Mouse (Mus musculus) right cerebral cortex, postnatal 4 days (tissue): ENCODE results near the gene Ppp1r3g.
A peak's percentile ranks its signal among the peaks of the same experiment; 100 is the strongest.
"Not testable (repeated sequence)": the region's sequence is repeated elsewhere in the genome, so short reads cannot be mapped to it uniquely, and the experiment has no call there.

Experiments used
- DNase-seq: peaks from one replicate; pipeline ENCODE4 v3.0.0-alpha.2; 2022

Gene Ppp1r3g

GRCm38 (mm10) chr13:35958539-35958938, at the start of gene Ppp1r3g:
Gene Ppp1r3g (plus strand): TSS chr13:35958839.
- DNase-seq = no peak

GRCm38 (mm10) chr13:35911476-35911875, 47.2 kb upstream of the Ppp1r3g start:
- DNase-seq = no peak

DNA sequence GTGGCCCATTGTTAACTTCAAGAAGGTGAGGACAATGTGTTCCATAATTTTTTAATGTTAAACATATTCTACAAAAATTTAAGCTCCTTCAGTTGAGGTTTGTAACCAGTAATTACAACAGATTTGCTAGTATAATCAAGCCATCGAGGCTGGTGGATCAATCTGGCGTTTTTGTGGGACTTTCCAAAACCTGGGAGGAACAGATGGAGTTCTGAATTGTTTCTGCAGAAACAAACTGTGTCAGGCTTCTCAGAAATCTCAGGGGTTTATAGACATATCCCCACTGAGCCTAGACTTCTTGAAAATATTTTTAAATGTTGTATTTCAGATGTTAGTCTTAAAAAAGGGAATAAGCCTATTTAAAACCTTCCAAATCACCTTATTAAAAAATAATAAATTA, 20.6 kb upstream of the Ppp1r3g start:
- no peak for DNase-seq

- no peak for DNase-seq
These were observed 18.6 kb upstream of the Ppp1r3g start for GRCm38 (mm10) chr13:35939871-35940665.

DNA sequence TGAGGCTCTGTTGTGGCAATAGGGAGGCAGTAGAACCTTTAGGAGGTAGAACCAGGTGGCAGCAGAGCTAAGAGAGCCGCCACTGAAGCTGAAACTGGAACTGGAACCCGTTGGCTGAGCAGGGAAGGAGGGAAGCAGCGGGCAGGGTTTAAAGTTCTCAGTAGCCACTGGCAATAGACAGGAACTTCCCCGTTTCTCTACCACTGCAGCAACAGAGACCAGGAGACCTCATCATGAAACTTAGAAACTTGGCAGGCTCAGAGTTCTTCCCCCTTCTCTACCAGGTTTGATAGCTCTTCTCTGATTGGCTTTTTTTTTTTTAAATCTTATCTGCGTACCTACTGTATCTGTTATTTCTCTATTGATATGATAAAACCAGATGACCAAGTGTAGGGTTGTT, 17.7 kb upstream of the Ppp1r3g start:
- DNase-seq = no peak

- peak; percentile 6 for DNase-seq
These were observed 11.8 kb upstream of the Ppp1r3g start for GRCm38 (mm10) chr13:35946659-35947353.

- DNase-seq = peak; percentile 89
These were observed 11.2 kb upstream of the Ppp1r3g start for GRCm38 (mm10) chr13:35947354-35948000.

GRCm38 (mm10) chr13:35949814-35950455, 8.7 kb upstream of the Ppp1r3g start:
- DNase-seq = no peak

DNA sequence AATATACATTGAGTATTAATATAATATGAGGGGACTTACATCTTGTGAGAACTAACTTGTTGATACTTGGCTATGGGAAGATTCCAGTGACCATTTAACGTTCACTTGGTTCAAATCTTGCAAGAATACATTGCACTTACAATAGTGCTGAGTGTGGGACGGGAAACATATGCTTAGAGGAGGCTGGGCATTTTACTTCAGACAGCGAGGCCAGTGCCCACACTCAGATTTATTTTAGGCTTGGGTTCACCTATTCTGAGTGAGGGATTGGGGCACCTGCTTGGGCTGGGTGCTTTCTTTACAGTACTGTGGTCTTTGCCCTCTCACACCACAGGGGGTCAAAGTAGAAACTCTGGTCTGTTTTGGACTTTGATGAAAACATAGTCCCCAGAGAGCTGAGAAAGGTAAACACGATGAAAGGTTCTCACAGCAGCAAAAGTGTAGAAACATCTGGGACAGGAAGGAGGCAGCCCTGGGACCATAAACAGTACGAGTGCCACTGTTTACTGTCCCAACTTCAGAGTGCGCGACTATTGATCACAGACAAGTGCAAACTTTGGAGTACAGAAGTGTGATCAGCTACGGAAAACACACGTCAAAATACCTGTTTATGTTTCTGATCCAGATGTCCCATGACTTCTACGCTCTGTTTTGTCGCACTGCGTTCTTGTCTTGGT, 890 bp downstream of the Ppp1r3g start:
- no peak for DNase-seq

DNA sequence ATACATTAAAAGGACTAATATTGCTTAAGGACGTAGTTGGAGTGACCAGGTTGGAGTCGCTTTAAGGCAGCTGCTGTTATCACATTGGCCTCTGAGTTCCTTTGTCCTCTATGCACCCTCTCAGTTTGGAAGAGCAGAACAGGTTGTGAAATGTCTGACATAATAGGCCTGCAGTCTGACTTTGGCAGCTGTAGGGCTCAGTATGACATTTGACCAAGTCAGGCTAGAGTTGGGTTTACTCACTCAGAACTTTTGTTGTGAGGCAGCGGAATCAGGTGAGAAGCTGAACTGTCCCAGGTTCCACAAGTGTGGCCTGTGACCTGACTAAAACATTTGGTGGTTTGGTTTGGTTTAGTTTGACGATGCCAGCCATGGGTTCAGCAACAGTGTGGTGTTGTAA, 4.9 kb downstream of the Ppp1r3g start:
- no peak for DNase-seq

DNA sequence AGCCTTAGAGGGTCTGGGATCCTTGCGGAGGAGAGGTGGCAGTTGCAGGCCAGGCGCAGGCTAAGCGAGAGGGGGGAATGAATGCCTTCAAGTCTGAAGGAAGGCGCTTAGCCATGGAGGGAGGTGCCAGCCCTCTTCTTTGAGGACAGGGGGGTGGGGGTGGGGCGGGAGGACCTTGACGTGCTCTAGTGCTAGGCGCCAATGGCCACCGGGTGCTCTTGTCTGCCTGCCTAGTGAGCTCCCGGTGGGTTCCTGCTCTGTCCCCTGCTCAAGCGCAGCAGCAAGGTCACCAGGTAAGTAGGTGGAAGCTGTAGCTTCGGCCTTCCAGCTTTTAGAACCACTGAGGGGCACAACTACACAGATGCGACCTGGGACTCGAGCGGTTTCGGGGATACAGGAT, 9.1 kb downstream of the Ppp1r3g start:
- no peak for DNase-seq

DNA sequence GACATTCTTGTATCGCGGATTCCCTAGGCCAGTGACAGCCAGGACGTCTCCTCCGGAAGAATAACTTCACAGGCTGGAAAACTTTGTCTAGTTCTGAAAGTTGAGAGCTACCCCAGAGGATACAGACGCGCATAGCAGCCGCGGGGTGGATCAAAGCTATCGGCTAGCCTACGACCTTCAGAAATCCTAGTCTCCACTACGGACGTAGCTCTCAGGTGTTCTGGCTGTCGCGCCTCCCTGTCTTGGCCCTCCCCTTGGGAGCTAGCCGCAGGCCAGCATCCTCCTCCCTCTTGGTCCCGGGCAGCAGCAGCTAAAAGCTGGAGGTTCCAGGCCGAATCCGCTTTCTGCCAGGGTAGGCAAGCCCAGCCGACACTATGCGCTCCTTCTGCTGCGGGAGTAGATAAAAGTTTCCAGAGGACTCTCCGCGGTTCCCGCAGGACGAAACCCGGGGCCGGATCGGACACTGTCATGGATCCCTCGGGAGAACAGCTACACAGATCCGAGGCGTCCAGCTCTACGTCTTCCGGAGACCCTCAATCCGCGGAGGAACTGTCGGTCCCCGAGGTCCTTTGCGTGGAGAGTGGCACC, 9.6 kb downstream of the Ppp1r3g start:
- peak; percentile 19 for DNase-seq

- DNase-seq = peak; percentile 48
These were observed 10.2 kb downstream of the Ppp1r3g start for GRCm38 (mm10) chr13:35968719-35969430.

DNA sequence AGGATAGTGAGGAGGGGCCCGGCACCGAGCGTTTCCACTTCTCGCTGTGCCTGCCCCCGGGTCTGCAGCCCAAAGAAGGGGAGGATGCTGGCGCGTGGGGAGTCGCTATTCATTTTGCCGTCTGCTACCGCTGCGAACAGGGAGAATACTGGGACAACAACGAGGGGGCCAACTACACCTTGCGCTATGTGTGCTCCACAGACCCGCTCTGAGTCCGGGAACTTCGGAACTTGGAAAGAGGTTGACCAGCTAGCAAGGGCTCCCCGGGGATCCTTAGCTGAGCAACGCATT, 10.7 kb downstream of the Ppp1r3g start:
- no peak for DNase-seq

DNA sequence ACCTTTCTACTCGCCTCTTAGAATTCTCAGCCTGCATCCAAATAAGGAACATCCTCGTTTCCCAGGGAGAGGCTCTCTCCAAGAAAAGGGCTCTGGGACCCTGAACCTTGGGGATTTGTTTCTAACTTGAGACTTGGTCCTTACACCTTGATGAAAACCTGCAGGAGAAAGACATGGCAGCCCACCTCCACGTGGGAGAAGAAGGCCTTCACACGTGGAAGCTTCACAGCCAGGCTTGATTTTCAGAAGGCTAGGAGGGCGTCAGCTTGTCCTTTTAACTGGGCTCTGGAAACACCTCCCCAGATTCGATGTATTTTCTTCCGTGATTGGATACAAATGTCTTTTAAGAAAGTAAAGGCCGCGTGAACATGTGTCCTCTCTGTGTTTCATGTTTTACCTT, 11.2 kb downstream of the Ppp1r3g start:
- no peak for DNase-seq

- DNase-seq = no peak
These were observed 18.3 kb downstream of the Ppp1r3g start for GRCm38 (mm10) chr13:35976912-35977311.

- no peak for DNase-seq
These were observed 21.8 kb downstream of the Ppp1r3g start for GRCm38 (mm10) chr13:35980471-35980870.

- no peak for DNase-seq
These were observed 24.3 kb downstream of the Ppp1r3g start for GRCm38 (mm10) chr13:35982985-35983384.

DNA sequence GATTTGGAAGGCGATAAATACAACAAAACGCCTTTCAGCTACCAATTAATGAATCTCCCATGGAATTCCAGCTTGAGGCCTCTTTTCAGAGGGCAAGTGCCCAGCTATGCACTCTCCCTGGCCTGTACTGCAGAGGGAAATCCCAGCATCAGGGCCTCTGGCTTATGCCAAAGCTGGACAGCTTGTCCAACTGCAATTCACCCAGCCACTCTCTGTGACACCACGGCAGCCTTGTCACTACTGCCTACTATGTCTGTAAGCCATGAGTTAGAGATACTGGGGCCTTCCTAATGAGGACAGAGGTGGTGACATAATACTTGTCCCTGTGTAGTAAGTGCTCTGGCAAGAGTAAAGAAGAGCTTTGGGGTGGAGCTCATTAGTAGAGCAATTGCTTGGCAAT, 30.7 kb downstream of the Ppp1r3g start:
- no peak for DNase-seq

DNA sequence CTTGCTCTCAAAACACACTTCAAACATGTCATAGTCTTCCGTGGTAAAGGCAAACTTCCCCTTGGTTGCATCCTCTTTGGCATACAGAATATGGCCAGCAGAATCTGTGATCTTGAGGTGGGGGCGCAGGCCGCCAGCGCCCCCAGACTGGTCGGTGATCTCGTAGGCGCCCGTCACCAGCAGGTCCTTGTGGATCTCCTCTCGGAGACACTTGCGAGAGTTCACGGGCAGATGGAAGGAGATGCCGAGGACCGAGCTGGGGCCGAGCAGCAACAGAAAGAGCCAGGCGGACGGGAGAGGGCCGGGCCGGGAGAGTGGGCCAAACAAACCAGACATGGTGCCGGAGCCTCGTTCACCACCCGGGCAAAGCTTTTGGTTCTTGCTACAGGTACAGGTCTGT, 32.5 kb downstream of the Ppp1r3g start:
- not testable (repeated sequence) for DNase-seq

- peak; percentile 27 for DNase-seq
These were observed 35.4 kb downstream of the Ppp1r3g start for GRCm38 (mm10) chr13:35994067-35994466.

- no peak for DNase-seq
These were observed 36.6 kb downstream of the Ppp1r3g start for GRCm38 (mm10) chr13:35995231-35995630.
